9 mouse cellular contexts compared by ENCODE assay signal in the genomic region with DNA sequence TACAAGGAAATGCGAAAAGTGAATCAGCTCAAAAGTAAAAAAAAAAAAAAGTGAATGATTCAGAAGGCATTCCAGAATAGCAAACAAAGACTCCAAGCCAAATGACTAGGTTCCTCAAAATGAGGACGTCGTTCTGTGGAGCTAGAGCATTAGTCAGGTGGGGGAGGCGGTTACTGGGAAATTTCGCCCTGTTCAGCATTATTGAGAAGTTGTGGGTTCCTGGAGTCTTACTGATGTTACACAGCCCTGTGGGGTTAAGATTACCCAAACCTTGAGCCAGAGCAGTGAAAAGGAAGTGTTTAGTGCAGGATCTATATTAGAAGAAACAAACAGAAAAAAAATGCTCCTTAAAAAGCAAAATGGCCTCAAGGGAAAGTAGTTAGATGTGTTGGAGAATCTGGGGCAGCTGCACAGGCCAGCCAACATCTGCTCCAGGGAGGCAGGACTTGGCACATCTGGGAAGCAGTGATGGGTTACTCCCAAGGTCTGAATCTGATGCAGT. TPM values are rescaled to one million over a fixed set of nuclear protein-coding genes. Genes with fewer than 3 reads are reported as not detected.
A peak's percentile ranks its signal among the peaks of the same experiment; 100 is the strongest.
DNase-seq lines count a peak whose midpoint lies in the region; TF ChIP-seq lines count a peak whose summit lies in the region.
"Had no signal": no experiment of that assay in that cellular context is flagged by ENCODE, and none has a peak within 500 bp of the region (broad histone marks: within the 10 kb centered on the region; RNA-seq: fewer than 3 reads in every experiment).

No protein-coding gene starts in this region.

- H3K27ac ChIP-seq in cerebellum, adult 2 months (ENCODE audit: insufficient read depth, low read length), result no peak overlapping the region
- H3K27ac ChIP-seq in hindbrain, embryonic 10.5 days, result no peak overlapping the region
- H3K27ac ChIP-seq: forebrain, embryonic 13.5 days had no signal

- H3K36me3 ChIP-seq in hindbrain, embryonic 10.5 days, result no peaks in the 10 kb centered on the region

- 90% methylated on average over 5 of the region's 5 CpGs for WGBS in cerebellum, adult 2 months
- WGBS in hindbrain, embryonic 10.5 days, result 85% methylated on average over 5 of the region's 5 CpGs

- no peak for TF ChIP-seq POLR2A in cerebellum, adult 2 months (IDR thresholded peaks at IDR 0.05; ENCODE audit: borderline replicate concordance, insufficient read depth, low read length)

- peaks cover 10% of the 10 kb centered on the region for H3K4me1 ChIP-seq in cerebellum, adult 2 months (ENCODE audit: control insufficient read depth, insufficient read depth, low read length)
- H3K4me1 ChIP-seq in hindbrain, embryonic 10.5 days (replicated peaks), result 0 out of 2 replicates have a peak, but pooled peaks cover 16% of the 10 kb centered on the region
- H3K4me1 ChIP-seq: forebrain, embryonic 13.5 days had no signal

- no peak overlapping the region for H3K4me3 ChIP-seq in cerebellum, adult 2 months (replicated peaks; ENCODE audit: insufficient read depth, low read depth, low read length)
- no peak overlapping the region for H3K4me3 ChIP-seq in hindbrain, embryonic 10.5 days
- H3K4me3 ChIP-seq: forebrain, embryonic 13.5 days had no signal

- no peaks in the 10 kb centered on the region for H3K27me3 ChIP-seq in cerebellum, adult 2 months (ENCODE audit: control insufficient read depth, insufficient read depth, low read length)
- H3K27me3 ChIP-seq in hindbrain, embryonic 10.5 days (ENCODE audit: insufficient read depth, poor library complexity, severe bottlenecking), result no peaks in the 10 kb centered on the region
- H3K27me3 ChIP-seq: forebrain, embryonic 13.5 days had no signal

- no peaks in the 10 kb centered on the region for H3K9me3 ChIP-seq in hindbrain, embryonic 10.5 days
- H3K9me3 ChIP-seq: forebrain, embryonic 13.5 days had no signal

- no peak for TF ChIP-seq CTCF in cerebellum, adult 2 months (IDR thresholded peaks at IDR 0.05; ENCODE audit: borderline replicate concordance, insufficient read depth, low read depth, low read length)

- DNase-seq in gastrocnemius, postnatal 25 days, result peak; percentile 63
- DNase-seq in gastrocnemius, postnatal 4 days (ENCODE audit: low spot score in 2 of 2), result no peak
- peak; percentile 79 for DNase-seq in 416B (ENCODE audit: low read depth)
- DNase-seq in c-Kit-positive CD71-positive TER-119-positive erythroid progenitor cells, embryonic 14.5 days (ENCODE audit: low spot score), result peak; percentile 42
- DNase-seq in lung, postnatal 36 days, result peak; percentile 79
- DNase-seq in kidney, adult 11 months, result no peak
- DNase-seq in cerebellum, adult 2 months, result no peak
- DNase-seq in hindbrain, embryonic 10.5 days (ENCODE audit: low spot score), result no peak

RNA-seq across cellular contexts. Expression of gene Ergic1, which starts 27.4 kb away (rescaled TPM):
- 10 to 100 TPM; 52.0 to 61.0 TPM for total RNA-seq in gastrocnemius, postnatal 25 days (2021)
- 100 to 1,000 TPM; 150 to 167 TPM for total RNA-seq in gastrocnemius, postnatal 4 days (2021)
- 137 and 148 TPM in 2 replicates for polyA plus RNA-seq in cerebellum, adult 2 months (2012; rRNA removed)
- polyA plus RNA-seq in hindbrain, embryonic 10.5 days (2016; fragmentation: Nextera tagmentation; extraction: Ambion mirVana), result 97.7 and 103 TPM in 2 replicates

RNA-seq across cellular contexts. Expression of gene Dusp1, which starts 28.0 kb away (rescaled TPM):
- 10 to 100 TPM; 49.2 to 82.2 TPM for total RNA-seq in gastrocnemius, postnatal 25 days (2021)
- total RNA-seq in gastrocnemius, postnatal 4 days (2021), result 10 to 100 TPM; 33.6 to 42.9 TPM
- polyA plus RNA-seq in cerebellum, adult 2 months (2012; rRNA removed), result 62.5 and 67.1 TPM in 2 replicates
- polyA plus RNA-seq in hindbrain, embryonic 10.5 days (2016; fragmentation: Nextera tagmentation; extraction: Ambion mirVana), result 26.8 and 36.8 TPM in 2 replicates

Comparison
In these comparisons a context has a peak if more than half of its experiments do, and no peak if none do; other contexts are left out.
1. DNase-seq: peak in gastrocnemius, postnatal 25 days (single experiment), 416B (single experiment), c-Kit-positive CD71-positive TER-119-positive erythroid progenitor cells, embryonic 14.5 days (single experiment) and lung, postnatal 36 days (single experiment); none in gastrocnemius, postnatal 4 days (0 of 2), kidney, adult 11 months (single experiment), cerebellum, adult 2 months (0 of 2) and hindbrain, embryonic 10.5 days (single experiment).